Comparison of ENCODE assay signal across 8 mouse cellular contexts in the genomic region with DNA sequence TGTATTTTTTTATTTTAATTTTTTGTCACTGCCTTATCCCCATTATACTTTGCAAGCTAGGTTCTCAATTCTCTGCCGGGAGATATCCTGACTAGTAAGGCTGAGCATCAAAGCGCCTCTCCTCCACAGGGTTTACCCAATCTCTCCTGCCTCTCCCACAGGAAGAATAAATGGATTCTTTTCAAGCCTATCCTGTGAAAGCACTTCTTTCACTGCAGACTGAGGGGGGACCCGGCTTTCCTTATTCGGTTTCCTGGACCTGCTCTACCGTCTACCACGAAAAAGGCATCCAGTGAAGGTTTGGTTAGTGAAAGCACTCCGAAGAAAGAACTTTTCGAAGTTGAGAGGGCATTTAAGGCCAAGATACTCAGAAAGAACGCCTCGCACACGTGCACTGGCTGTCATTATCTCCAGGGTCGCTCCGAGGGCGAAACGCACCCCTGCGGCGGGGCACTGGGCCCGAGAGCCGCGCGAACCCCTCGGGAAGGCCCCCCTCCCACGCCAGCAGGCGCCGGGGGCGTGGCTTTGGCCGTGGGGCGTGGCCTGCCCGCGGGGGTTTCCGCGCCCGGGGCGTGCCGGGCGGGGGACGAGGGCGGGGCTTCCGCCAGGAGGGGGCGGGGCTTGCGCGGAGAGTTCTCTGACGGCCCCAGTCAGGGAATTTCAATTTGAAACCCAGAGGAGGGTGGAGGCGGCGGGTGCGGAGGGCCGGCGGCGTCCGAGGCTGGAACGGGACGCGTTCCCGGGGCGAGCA. TPM values are rescaled to one million over a fixed set of nuclear protein-coding genes. Genes with fewer than 3 reads are reported as not detected.
DNase-seq lines count a peak whose midpoint lies in the region; ATAC-seq and TF ChIP-seq lines count a peak whose summit lies in the region.

A gene (plus strand): TSS at position 591 of the 751 bp plus-strand sequence.

- ATAC-seq in Patski, result peak; percentile 89
- ATAC-seq in hindbrain, embryonic 11.5 days (ENCODE audit: low FRiP score), result peak; percentile 94
- peak; percentile 96 for ATAC-seq in lung, postnatal 0 days

- H3K4me3 ChIP-seq in hindbrain, embryonic 11.5 days (ENCODE audit: low read depth, low read length), result peak within 1 kb of the TSS; percentile 83
- peak within 1 kb of the TSS; percentile 92 for H3K4me3 ChIP-seq in lung, postnatal 0 days (ENCODE audit: low read depth, low read length)

- WGBS in hindbrain, embryonic 11.5 days, result under 1% methylated on average over 40 of the region's 55 CpGs
- 1% methylated on average over 44 of the region's 55 CpGs for WGBS in lung, postnatal 0 days

- peak within 1 kb of the TSS; percentile 65; the same call in 1 of the 2 replicates for H3K27ac ChIP-seq in hindbrain, embryonic 11.5 days (ENCODE audit: low read depth, low read length)
- H3K27ac ChIP-seq in lung, postnatal 0 days (ENCODE audit: low read length), result peak within 1 kb of the TSS; percentile 88

- no peaks in the 10 kb centered on the region for H3K27me3 ChIP-seq in Patski
- H3K27me3 ChIP-seq in hindbrain, embryonic 11.5 days (ENCODE audit: control insufficient read depth, insufficient read depth, low read length), result no peaks in the 10 kb centered on the region
- H3K27me3 ChIP-seq in lung, postnatal 0 days (replicated peaks; ENCODE audit: insufficient read depth, low read length), result no peaks in the 10 kb centered on the region

- CTCF ChIA-PET in Patski (lab: Charles Lee), result interaction anchor here (0.6 to 1.0 kb wide), 2 partner anchors 11 to 21 kb away, joined by 3 read pairs; no protein-coding TSS in a partner anchor

- H3K4me2 ChIP-seq in hindbrain, embryonic 11.5 days (replicated peaks; ENCODE audit: low read depth, low read length), result peak within 1 kb of the TSS; percentile 79
- peak within 1 kb of the TSS; percentile 83 for H3K4me2 ChIP-seq in lung, postnatal 0 days (replicated peaks; ENCODE audit: low read depth, low read length)

- H3K9me3 ChIP-seq in hindbrain, embryonic 11.5 days (ENCODE audit: control insufficient read depth, low read length), result no peaks in the 10 kb centered on the region
- H3K9me3 ChIP-seq in lung, postnatal 0 days (ENCODE audit: low read length), result no peaks in the 10 kb centered on the region

- POLR2A ChIA-PET in Patski (lab: Charles Lee), result no interaction called here

- no peak for DNase-seq in Patski (ENCODE audit: low read depth, low spot score)
- peak; percentile 87 to 91 for DNase-seq in cerebellum, postnatal 10 days
- DNase-seq in frontal cortex, postnatal 10 days (ENCODE audit: low spot score in 2 of 2), result peak; percentile 82 to 90
- peak; percentile 88 for DNase-seq in hindbrain, embryonic 11.5 days (ENCODE audit: low spot score)
- DNase-seq in layer of hippocampus, postnatal 10 days (ENCODE audit: low spot score in 2 of 2), result peak; percentile 92 to 97
- DNase-seq in lung, postnatal 0 days (ENCODE audit: low spot score), result peak; percentile 91
- DNase-seq in ovary, postnatal 10 days (ENCODE audit: low spot score), result peak; percentile 98
- peak; percentile 90 for DNase-seq in thymus, postnatal 0 days (ENCODE audit: low spot score)

- H3K9ac ChIP-seq in hindbrain, embryonic 11.5 days (ENCODE audit: low read depth, low read length), result peak within 1 kb of the TSS; percentile 71
- H3K9ac ChIP-seq in lung, postnatal 0 days (replicated peaks; ENCODE audit: low read depth), result peak within 1 kb of the TSS; percentile 77

- TF ChIP-seq EP300 in lung, postnatal 0 days (IDR thresholded peaks at IDR 0.05), result no peak

- no peak for TF ChIP-seq CTCF in Patski (IDR thresholded peaks at IDR 0.05)
- TF ChIP-seq CTCF in lung, postnatal 0 days (IDR thresholded peaks at IDR 0.05), result peak; percentile 20; the same call in 1 of the 2 replicates

- no peaks in the 10 kb centered on the region for H3K36me3 ChIP-seq in hindbrain, embryonic 11.5 days (ENCODE audit: control insufficient read depth, insufficient read depth, low read length)
- no peaks in the 10 kb centered on the region for H3K36me3 ChIP-seq in lung, postnatal 0 days (ENCODE audit: insufficient read depth, low read length)

- no peaks in the 10 kb centered on the region for H3K4me1 ChIP-seq in hindbrain, embryonic 11.5 days (replicated peaks; ENCODE audit: control insufficient read depth, insufficient read depth, low read length)
- peaks cover 11% of the 10 kb centered on the region; the same call in 1 of the 2 replicates for H3K4me1 ChIP-seq in lung, postnatal 0 days (ENCODE audit: insufficient read depth, low read depth, low read length)

- in situ Hi-C loops in Patski (cut with MboI; ENCODE audit: low pct_unique_long_range_greater_than_20kb), result no loop called here

RNA-seq across cellular contexts. Expression of the gene that starts here (rescaled TPM):
- 41.3 TPM for polyA plus RNA-seq in Patski (2021)
- 42.4 and 47.1 TPM in 2 replicates for polyA plus RNA-seq in hindbrain, embryonic 11.5 days (2014; fragmentation: Nextera tagmentation; extraction: Ambion mirVana)
- 100 to 1,000 TPM; 145 to 153 TPM for total RNA-seq in layer of hippocampus, postnatal 10 days (2021)
- polyA plus RNA-seq in lung, postnatal 0 days (2015; fragmentation: Nextera tagmentation; extraction: Ambion mirVana), result 48.2 and 54.2 TPM in 2 replicates
- polyA plus RNA-seq in thymus, postnatal 0 days (2015; fragmentation: Nextera tagmentation; extraction: Ambion mirVana), result 27.5 and 29.4 TPM in 2 replicates
